Mouse (Mus musculus): ENCODE measurements around the gene Prkcd.
A peak's percentile ranks its signal among the peaks of the same experiment; 100 is the strongest.
"Not testable (repeated sequence)": the region's sequence is repeated elsewhere in the genome, so short reads cannot be mapped to it uniquely, and the experiment has no call there.

Prkcd gene

GRCm38 (mm10) chr14:30606817-30607216 lies 19.2 kb downstream of the Prkcd start:
- no peak for DNase-seq (ENCODE audit: low spot score)

GRCm38 (mm10) chr14:30597142-30597541 lies 28.9 kb downstream of the Prkcd start:
- no peak for DNase-seq (ENCODE audit: low spot score)

- no peak for DNase-seq (ENCODE audit: low spot score)
Observed at GRCm38 (mm10) chr14:30596407-30596806, 29.6 kb downstream of the Prkcd start.

- DNase-seq (ENCODE audit: low spot score), result no peak
Observed at GRCm38 (mm10) chr14:30595576-30596313, 30.3 kb downstream of the Prkcd start.

- DNase-seq (ENCODE audit: low spot score), result peak; percentile 59
Observed at GRCm38 (mm10) chr14:30594092-30594695, 31.8 kb downstream of the Prkcd start.

GRCm38 (mm10) chr14:30593279-30594091 lies 32.5 kb downstream of the Prkcd start:
- peak; percentile 78 for DNase-seq (ENCODE audit: low spot score)

- DNase-seq (ENCODE audit: low spot score), result peak; percentile 73
Observed at GRCm38 (mm10) chr14:30591417-30591816, 34.6 kb downstream of the Prkcd start.

- no peak for DNase-seq (ENCODE audit: low spot score)
Observed at GRCm38 (mm10) chr14:30590918-30591317, 35.1 kb downstream of the Prkcd start.

GRCm38 (mm10) chr14:30590041-30590645 lies 35.9 kb downstream of the Prkcd start:
- no peak for DNase-seq (ENCODE audit: low spot score)

- no peak for DNase-seq (ENCODE audit: low spot score)
Observed at GRCm38 (mm10) chr14:30586780-30587461, 39.1 kb downstream of the Prkcd start.

- DNase-seq (ENCODE audit: low spot score), result no peak
Observed at GRCm38 (mm10) chr14:30585323-30585722, 40.7 kb downstream of the Prkcd start.

- no peak for DNase-seq (ENCODE audit: low spot score)
Observed at GRCm38 (mm10) chr14:30584497-30585251, 41.3 kb downstream of the Prkcd start.

GRCm38 (mm10) chr14:30584077-30584476 lies 41.9 kb downstream of the Prkcd start:
- DNase-seq (ENCODE audit: low spot score), result no peak

- DNase-seq (ENCODE audit: low spot score), result no peak
Observed at GRCm38 (mm10) chr14:30581238-30581637, 44.8 kb downstream of the Prkcd start.

- DNase-seq (ENCODE audit: low spot score), result no peak
Observed at GRCm38 (mm10) chr14:30579882-30580281, 46.1 kb downstream of the Prkcd start.

GRCm38 (mm10) chr14:30579180-30579579 lies 46.8 kb downstream of the Prkcd start:
- no peak for DNase-seq (ENCODE audit: low spot score)

- not testable (repeated sequence) for DNase-seq (ENCODE audit: low spot score)
Observed at GRCm38 (mm10) chr14:30577303-30578062, 48.5 kb downstream of the Prkcd start.

GRCm38 (mm10) chr14:30576260-30576659 lies 49.8 kb downstream of the Prkcd start:
- no peak for DNase-seq (ENCODE audit: low spot score)

GRCm38 (mm10) chr14:30575791-30576190 lies 50.2 kb downstream of the Prkcd start:
- DNase-seq (ENCODE audit: low spot score), result no peak

- peak; percentile 79 for DNase-seq (ENCODE audit: low spot score)
Observed at GRCm38 (mm10) chr14:30573983-30574584, 51.9 kb downstream of the Prkcd start.
